Mouse (Mus musculus): ENCODE measurements around the gene Slc25a18.
A peak's percentile ranks its signal among the peaks of the same experiment; 100 is the strongest.
"Not testable (repeated sequence)": the region's sequence is repeated elsewhere in the genome, so short reads cannot be mapped to it uniquely, and the experiment has no call there.

Gene Slc25a18

DNA sequence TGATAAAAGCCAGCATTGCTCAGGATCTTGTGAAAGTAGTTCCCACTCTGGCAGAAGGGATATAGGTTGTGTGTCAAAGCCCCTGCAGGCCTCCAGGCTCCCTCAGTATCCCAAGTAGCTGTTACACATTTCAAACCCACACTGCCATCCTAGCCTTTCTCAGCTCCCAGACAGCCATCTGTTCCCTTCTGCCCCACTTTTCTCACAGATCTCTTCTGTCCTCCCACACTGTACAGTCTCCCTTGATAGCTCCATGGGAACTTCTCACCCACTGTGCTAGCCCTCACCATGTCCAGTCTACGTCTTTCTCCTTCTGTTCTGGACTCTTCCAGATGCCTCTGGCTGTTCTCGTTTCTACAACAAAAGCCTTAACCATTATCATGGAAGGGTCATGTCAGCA, 22.7 kb downstream of the Slc25a18 start:
- no peak for DNase-seq (ENCODE audit: low read depth, low spot score)

- peak; percentile 45 for DNase-seq (ENCODE audit: low read depth, low spot score)
Observed at GRCm38 (mm10) chr6:120798019-120798418, 24.6 kb downstream of the Slc25a18 start.

- no peak for DNase-seq (ENCODE audit: low read depth, low spot score)
Observed at GRCm38 (mm10) chr6:120798905-120799304, 25.5 kb downstream of the Slc25a18 start.

DNA sequence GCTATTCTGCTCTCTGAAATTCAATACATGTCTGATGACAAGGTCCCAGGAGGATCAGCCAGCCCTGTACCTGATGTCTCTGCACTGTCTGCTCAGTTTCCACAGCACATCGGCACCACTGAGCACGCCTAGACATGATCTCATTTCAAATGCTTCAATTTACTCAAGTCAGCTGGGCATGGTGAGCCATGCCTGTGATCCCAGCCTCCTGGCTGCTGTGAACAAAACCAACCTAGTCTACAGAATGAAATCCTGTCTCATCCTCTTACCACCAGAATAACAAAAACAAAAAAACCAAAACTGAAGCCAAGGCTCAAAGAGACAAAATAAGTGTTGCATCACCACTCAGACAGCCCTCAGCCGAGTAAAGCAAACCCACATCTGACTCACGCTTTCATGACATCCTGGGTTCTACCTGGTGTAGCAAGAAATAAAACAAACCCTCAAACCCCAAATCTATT, 26.2 kb downstream of the Slc25a18 start:
- no peak for DNase-seq (ENCODE audit: low read depth, low spot score)

DNA sequence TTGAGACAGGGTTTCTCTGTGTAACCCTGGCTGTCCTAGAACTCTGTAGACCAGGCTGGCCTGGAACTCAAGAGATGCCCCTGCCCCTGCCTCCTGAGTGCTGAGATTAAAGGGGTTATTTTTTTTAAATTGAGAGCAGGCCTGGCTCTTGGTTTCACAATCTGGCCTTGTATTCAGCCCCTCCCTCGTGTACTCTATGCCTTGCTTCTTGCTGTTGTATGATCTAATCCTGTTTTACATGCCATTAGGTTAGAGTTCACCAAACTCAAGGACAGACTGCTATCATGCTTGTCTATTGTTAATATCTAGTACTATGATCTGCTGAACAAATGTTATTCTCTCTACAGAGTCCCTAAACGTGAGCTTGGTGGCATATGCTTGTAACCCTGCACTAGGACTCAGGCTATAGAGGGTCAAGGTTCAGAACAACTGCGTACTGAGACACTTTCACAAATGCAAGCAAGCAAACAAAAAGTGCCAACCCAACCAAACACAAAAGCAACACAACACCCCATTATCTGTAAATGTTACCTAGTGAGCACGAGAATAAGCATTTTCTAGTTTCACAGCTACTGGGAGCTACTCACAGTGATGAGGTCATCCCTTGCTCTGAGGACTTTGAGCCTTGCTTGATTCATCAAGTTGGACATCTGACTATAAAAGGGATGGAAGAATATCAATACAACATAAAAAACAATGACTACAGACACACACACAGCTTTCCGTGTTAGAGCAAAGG, 33.8 kb downstream of the Slc25a18 start:
- DNase-seq (ENCODE audit: low read depth, low spot score) = no peak

DNA sequence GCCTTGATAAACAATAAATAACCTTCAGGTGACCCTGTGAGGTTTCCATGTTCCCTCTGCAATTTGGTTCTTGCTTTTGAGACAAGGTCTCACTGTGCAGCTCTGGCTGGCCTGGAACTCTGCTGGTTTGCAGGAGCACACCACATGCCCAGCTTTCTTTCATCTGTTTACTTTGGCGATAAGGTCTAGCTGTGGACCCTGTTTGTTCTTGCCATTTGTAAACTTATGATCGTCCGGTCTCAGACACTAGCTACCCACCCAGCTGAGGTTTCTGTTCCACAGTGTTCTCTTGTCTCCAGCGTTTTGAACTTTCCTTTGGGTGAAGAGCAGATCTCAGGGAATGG, 34.3 kb downstream of the Slc25a18 start:
- DNase-seq (ENCODE audit: low read depth, low spot score) = no peak

- not testable (repeated sequence) for DNase-seq (ENCODE audit: low read depth, low spot score)
Observed at GRCm38 (mm10) chr6:120811999-120812398, 38.6 kb downstream of the Slc25a18 start.

- DNase-seq (ENCODE audit: low read depth, low spot score) = no peak
Observed at GRCm38 (mm10) chr6:120819294-120819693, 45.9 kb downstream of the Slc25a18 start.

DNA sequence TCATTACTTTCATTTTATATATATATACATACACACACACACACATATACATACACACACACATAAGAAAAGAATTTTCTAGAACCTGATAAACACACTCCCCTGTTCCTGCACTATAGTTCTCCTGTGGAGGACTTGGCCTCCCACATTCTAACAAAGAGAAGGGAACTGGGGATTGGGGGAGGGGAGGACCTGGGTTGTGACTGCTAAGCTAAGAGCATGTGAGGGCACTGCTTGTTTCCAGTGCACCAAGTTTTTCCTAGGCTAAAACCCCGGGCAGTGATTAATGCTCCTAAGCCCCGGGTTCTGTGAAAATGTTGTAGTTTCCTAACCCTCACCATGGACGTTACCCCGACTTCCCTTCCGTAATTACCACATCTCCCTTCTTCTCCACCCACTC, 46.8 kb downstream of the Slc25a18 start:
- DNase-seq (ENCODE audit: low read depth, low spot score) = no peak

GRCm38 (mm10) chr6:120820941-120821340, 47.6 kb downstream of the Slc25a18 start:
- DNase-seq (ENCODE audit: low read depth, low spot score) = no peak

DNA sequence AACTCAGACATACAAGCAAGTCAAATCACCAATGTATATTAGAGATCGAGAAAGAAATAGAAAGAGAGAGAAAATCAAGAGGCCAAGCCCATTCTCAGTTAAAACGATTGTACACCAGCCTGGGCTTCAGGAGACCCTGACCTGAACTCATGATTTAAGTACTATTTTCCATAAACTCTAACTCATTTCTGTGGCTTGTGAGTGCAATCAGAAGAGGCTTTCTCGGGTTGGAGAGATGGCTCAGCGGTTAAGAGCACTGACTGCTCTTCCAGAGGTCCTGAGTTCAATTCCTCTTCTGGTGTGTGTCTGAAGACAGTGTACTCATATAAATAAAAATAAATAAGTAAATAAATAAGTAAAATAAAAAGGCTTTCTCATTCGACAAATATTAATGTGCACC, 48.3 kb downstream of the Slc25a18 start:
- no peak for DNase-seq (ENCODE audit: low read depth, low spot score)

GRCm38 (mm10) chr6:120822307-120822928, 49.0 kb downstream of the Slc25a18 start, which contains the start of gene Atp6v1e1:
Gene Atp6v1e1 (minus strand): TSS chr6:120822793.
- DNase-seq (ENCODE audit: low read depth, low spot score) = peak; percentile 99

DNA sequence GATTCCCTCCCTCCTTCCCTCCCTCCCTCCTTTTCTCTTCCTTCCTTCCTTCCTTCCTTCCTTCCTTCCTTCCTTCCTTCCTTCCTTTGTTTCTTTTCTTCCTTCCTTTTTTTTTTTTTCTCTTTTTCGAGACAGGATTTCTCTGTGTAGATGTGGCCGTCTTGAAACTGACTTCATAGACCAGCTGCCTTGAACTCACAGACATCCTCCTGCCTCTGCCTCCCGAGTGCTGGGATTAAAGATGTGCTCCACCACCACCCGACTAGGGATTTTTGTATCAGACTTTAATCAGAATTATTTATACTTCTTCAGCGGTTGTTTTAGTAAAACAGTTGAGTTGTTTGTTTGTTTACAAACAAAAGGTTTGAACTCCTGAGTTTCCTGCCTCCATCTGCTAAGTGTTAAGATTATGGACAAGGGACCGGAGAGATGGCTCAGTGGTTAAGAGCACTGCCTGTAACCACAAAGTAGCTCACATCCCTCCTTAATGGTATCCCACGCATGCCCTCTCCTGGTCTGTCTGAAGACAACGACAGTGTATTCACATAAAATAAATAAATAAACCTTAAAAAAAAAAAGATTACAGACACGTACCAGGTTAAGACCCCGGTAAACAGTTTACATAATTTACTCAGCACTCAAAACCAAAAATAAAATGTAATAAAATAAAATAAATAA, 49.7 kb downstream of the Slc25a18 start:
- peak; percentile 53 for DNase-seq (ENCODE audit: low read depth, low spot score)

GRCm38 (mm10) chr6:120830056-120830455, 56.7 kb downstream of the Slc25a18 start:
- DNase-seq (ENCODE audit: low read depth, low spot score) = no peak

DNA sequence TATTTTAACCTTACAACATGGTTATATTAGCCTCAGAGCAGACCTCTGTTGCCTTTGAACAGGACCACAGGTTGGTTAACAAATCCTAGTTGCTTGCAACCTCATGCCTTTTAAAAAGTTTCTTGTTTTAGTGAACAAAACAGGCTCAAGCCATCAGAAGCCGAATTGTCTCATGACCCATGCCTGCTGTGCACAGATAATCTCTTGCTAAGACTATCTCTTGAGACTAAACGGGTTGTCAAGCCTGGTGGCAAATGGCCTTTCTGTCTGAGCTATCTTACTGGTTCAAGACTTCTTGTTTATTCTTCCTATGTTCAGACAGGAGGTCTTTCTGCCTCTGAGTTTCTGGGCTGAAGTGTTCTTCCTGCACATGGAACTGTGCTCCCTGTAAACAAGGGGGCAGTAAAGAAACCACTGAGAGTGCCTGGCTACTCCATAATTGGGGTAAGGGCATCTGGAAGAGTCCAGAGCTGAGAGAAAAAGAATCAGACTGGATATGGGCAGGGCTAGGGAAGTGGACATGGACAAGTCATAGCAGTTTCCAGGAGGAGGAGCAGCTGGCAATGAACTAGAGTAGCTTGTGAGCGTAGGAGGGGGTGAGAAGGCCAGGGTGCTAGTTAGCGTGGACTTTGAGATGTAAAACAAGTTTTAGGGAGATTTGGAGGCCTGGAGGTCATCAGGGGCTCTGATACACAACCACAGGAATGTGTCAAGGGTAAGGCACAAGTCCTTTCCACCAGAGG, 57.7 kb downstream of the Slc25a18 start:
- DNase-seq (ENCODE audit: low read depth, low spot score) = no peak

DNA sequence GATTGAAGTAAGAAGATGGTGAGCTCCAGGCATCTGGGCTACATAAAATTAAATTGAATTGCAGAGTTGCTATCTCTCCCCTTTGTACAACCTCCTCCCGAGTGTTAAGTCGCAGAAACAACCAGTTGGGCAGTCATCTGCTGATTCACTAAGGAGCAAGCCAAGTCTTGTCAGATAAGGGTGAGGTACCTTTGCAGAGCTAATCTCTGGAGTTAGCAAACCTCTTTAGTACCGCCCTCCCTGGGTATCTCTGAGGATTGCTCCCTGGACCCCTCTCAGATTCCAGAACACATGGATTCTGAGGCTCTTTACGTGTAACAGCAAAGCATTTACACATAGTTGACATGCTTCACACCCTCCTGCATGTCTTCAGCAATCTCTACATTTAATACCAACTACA, 58.7 kb downstream of the Slc25a18 start:
- DNase-seq (ENCODE audit: low read depth, low spot score) = no peak

DNA sequence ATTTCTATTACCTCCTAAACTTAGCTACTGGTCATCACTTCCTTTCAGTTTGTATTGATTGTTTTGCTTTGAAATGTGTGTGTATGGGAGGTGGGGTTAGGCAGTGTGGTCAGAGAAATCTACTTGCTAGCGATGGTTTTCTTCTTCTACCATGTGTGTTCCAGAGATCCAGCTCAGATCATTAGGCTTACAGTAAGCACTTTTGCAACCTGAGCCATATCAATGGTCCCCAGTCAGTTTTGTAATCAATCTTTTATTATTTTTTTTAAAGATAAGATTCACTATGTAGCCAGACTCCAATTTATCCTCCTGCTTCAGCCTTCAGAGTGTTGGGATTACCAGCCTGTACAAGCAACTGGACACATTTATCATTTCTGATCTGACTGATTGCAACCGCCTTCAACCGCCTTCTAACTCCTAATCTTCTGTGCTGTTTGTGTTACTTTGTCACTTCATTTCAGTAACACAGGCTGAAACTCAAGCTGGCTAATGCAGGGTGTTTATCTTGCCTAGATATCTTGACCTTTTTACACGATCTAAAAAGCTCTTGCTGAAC, 61.5 kb downstream of the Slc25a18 start:
- no peak for DNase-seq (ENCODE audit: low read depth, low spot score)

GRCm38 (mm10) chr6:120835474-120836374, 62.3 kb downstream of the Slc25a18 start, which contains the start of gene Bcl2l13:
Gene Bcl2l13 (plus strand): TSS chr6:120836212.
- DNase-seq (ENCODE audit: low read depth, low spot score) = peak; percentile 90

DNA sequence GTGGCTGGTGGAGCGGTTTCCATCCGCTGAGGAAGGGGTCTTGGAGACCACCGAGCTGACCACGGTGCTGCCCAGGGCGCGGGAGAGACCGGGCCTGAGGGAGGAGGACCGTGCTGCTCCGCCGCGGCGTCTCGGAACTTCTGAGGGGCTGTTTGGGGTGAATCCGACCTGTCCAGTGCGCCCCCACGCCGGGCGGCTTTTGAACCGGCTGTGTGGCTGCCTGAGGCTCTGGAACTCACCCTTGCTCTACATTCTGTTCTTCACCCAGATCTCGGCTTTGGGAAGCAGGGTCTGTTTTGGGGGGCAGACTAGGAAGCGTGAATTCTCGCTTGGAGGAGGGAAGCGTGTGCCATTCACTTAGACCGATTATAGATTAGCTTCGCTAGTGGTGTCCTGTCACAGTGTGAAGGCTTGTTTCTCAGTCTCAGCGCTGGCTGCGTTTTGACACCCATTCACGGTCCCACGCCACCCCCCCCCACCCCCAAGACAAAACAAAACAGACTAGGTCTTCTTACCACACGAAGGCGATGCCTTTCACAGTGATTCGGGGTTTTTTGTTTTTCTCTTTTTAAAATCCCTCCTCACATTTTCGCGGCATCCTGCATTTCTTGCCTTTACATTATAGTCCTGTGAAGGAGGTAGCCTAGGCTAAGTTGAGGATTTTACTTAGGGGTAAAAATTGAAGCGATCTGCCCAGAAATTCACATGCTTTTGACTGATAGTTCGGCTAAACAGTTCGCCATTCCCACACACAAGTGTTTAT, 63.2 kb downstream of the Slc25a18 start:
- DNase-seq (ENCODE audit: low read depth, low spot score) = peak; percentile 44

DNA sequence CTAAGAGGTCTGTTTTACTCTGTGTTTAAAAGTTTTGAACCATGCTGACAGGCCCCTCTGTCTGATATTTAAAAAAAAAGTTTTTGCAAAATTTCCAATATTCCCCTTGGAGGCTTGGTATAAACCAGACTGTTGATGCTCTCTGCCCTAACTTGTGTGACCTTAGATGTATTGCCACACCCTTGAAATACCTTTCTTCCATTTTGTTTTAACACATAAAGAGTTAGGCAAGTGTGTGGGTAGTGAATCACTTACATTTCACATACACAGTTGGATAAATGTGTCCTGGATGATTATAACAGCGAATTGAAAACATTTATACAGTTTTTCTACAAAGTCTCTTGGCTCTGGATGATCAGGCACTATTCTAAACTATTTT, 63.8 kb downstream of the Slc25a18 start:
- no peak for DNase-seq (ENCODE audit: low read depth, low spot score)
